Mouse (Mus musculus) liver, embryonic 16.5 days (tissue): Measurements from ENCODE around the gene Tmc6. TPM values are rescaled to one million over a fixed set of nuclear protein-coding genes. Genes with fewer than 3 reads are reported as not detected.

Source experiments
- ATAC-seq: fragments of 200-750 bp; cut with Nextera tagmentation; 2 replicates; pipeline ENCODE4 v1.8.0; 2017; ENCODE audit warnings: low read depth, mild to moderate bottlenecking, moderate number of reproducible peaks, moderate library complexity
- H3K27ac ChIP-seq: fragments of 300-500 bp; sonication (generic); 2 replicates; pipeline ENCODE4 v1.5.1; 2014; ENCODE audit warnings: mild to moderate bottlenecking, low read length
- H3K27me3 ChIP-seq: fragments of 300-500 bp; sonication (generic); 2 replicates; pipeline ENCODE4 v1.6.1; 2014; ENCODE audit warnings: low read depth, low read length, mixed read lengths; ENCODE audit not compliant: control insufficient read depth, insufficient read depth
- H3K36me3 ChIP-seq: fragments of 300-500 bp; sonication (generic); 2 replicates; pipeline ENCODE4 v1.6.1; 2014; ENCODE audit warnings: mild to moderate bottlenecking; ENCODE audit not compliant: control insufficient read depth, insufficient read depth
- H3K4me1 ChIP-seq: fragments of 300-500 bp; sonication (generic); 2 replicates; pipeline ENCODE4 v1.6.1; 2014; ENCODE audit warnings: low read depth, low read length, mixed read lengths; ENCODE audit not compliant: control insufficient read depth
- H3K4me2 ChIP-seq: fragments of 300-500 bp; sonication (generic); 2 replicates; pipeline ENCODE4 v1.6.1; 2014; ENCODE audit warnings: low read depth, low read length, mixed read lengths
- H3K4me3 ChIP-seq: fragments of 300-500 bp; sonication (generic); 2 replicates; pipeline ENCODE4 v1.5.1; 2014; ENCODE audit warnings: low read depth, mild to moderate bottlenecking, low read length
- H3K9ac ChIP-seq: fragments of 300-500 bp; sonication (generic); 2 replicates; pipeline ENCODE4 v1.6.1; 2014; ENCODE audit warnings: low read depth, low read length
- H3K9me3 ChIP-seq: fragments of 300-500 bp; sonication (generic); replicated peaks from 2 replicates; pipeline ENCODE4 v1.6.1; 2016; ENCODE audit warnings: low read length; ENCODE audit not compliant: control insufficient read depth
- WGBS: fragments of 180-500 bp; shearing (Covaris S2); extraction: QIAGEN DNeasy Blood & Tissue Kit; methylation state at CpG from one replicate; pipeline ENCODE4 v1.1.7; 2014; ENCODE audit not compliant: insufficient replicate concordance; 5-methylcytosine and 5-hydroxymethylcytosine counted together
- polyA plus RNA-seq: library from polyadenylated mRNA; unstranded; fragments of >200 nt; fragmentation: Nextera tagmentation; extraction: Ambion mirVana; gene quantifications from 2 replicates; pipeline ENCODE4 v1.2.1, GENCODE M21; 2015

The Tmc6 gene
- polyA plus RNA-seq, 1 experiment from 2014 or later: 45.6 TPM

DNA sequence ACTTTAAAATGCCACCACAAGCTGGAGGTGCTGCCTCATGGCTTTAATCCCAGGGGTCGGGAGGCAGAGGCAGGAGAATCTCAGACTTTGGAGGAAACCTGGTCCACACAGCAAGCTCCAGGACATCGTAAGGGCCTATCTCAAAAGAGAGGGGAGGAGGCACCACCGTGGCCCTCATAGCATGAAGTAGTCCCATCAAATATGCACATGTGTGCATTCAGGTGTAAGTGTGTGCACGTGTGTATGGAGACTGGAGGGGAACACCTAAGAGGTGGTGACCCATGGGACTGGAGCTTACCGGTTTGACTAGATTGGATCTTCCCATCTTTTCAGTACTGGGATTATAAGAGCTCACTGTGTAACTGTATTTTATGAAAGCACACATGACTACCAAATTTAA lies 53.8 kb downstream of the Tmc6 start:
- Histone ChIP-seq H3K9ac (no peak overlapping the region), H3K4me2 (no peak overlapping the region), H3K4me3 (no peak overlapping the region), H3K9me3 (no peaks in the 10 kb centered on the region), H3K36me3 (no peaks in the 10 kb centered on the region), H3K4me1 (no peaks in the 10 kb centered on the region; the same call in 1 of the 2 replicates), H3K27ac (no peak overlapping the region), H3K27me3 (no peaks in the 10 kb centered on the region)
- WGBS: 77% methylated on average over 5 of the region's 5 CpGs
- ATAC-seq: no peak

DNA sequence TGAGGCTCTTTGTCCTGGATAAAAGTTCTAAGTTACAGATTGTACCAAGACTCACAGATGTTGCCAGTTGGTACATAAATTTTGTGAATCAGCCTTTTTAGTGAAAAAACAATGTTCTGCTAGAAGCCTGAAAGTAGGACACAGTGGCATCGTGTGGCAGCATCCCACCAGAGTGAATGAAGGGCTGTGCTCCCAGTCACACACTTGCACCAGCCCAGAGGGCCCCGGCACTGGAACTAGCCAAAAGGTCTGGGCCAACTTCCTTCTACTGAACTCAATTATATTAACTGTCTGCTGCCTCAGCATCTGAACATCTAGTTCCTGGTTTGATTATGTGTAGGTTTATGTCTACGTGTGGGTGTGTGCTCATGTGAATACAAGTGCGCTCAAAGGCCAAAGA lies 55.0 kb downstream of the Tmc6 start:
- H3K27ac ChIP-seq: no peak overlapping the region
- no peak overlapping the region for H3K4me2 ChIP-seq
- H3K4me3 ChIP-seq: no peak overlapping the region
- 69% methylated on average over 4 of the region's 4 CpGs for WGBS
- H3K4me1 ChIP-seq: no peaks in the 10 kb centered on the region; the same call in 1 of the 2 replicates
- no peaks in the 10 kb centered on the region for H3K9me3 ChIP-seq
- 0 out of 2 replicates have a peak, but pooled peaks cover 3% of the 10 kb centered on the region for H3K36me3 ChIP-seq
- no peaks in the 10 kb centered on the region for H3K27me3 ChIP-seq
- H3K9ac ChIP-seq: no peak overlapping the region
- no peak for ATAC-seq

DNA sequence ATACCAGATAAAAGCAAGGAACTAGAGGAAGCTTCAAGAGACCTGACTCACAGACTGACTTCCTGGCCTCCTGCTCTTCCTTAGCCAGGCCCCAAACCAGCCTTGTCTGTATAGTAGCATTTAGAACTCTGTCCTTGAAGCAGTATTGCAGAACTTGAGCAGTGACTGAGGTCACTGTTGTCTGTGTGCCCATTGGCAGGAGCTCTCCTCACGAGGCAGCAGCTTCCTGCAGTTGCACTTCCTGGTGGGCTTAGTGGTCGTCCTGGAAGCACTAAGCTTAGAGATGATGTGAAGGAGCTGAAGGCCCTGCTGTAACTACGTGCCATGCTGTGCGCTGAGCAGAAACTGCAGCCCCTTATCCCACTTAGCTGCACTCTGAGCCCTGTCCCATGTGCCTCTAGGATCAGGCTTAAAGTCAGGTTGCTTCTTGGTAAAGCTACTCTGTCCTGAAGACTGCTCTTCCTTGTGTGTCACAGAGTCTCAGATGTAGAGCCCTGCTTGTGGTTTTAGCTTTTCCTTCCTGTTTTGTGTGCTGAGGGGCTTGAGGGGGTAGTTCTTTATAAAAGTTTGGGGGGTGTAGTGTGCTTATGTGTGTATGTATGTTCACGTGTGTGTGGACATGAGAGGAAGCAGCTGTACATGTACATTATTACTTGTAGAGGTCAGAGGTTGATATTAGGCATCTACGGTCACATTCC lies 57.2 kb downstream of the Tmc6 start:
- no peak overlapping the region for H3K27ac ChIP-seq
- peaks cover 8% of the 10 kb centered on the region; the same call in 1 of the 2 replicates for H3K36me3 ChIP-seq
- H3K4me1 ChIP-seq: no peaks in the 10 kb centered on the region; the same call in 1 of the 2 replicates
- ATAC-seq: no peak
- no peaks in the 10 kb centered on the region for H3K27me3 ChIP-seq
- no peak overlapping the region for H3K4me2 ChIP-seq
- H3K4me3 ChIP-seq: no peak overlapping the region
- H3K9me3 ChIP-seq: no peaks in the 10 kb centered on the region
- no peak overlapping the region for H3K9ac ChIP-seq
- 34% methylated on average over 6 of the region's 6 CpGs for WGBS

DNA sequence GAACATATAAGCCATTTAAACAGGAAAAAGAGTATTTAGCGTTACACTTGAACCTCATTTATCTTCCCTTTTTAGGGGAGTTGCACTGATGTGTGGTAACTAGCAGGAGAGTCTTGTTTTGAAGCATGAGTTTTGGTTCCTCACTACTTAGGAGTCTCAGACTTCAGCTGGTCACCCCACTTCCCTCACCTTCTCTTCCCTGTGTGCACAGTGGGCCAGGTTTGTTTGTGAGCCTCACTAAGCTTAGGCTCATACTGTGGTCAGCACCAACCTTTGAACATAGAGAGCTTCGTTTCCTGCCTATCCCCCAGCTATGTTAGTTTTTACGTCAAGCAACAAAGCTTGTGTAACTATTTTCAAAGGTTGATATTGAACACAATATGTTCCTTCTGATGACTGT lies 63.2 kb downstream of the Tmc6 start:
- Histone ChIP-seq H3K9ac (no peak overlapping the region), H3K4me3 (no peak overlapping the region), H3K27ac (no peak overlapping the region), H3K27me3 (no peaks in the 10 kb centered on the region), H3K4me2 (no peak overlapping the region), H3K9me3 (no peaks in the 10 kb centered on the region), H3K4me1 (no peaks in the 10 kb centered on the region), H3K36me3 (peaks cover 18% of the 10 kb centered on the region)
- no peak for ATAC-seq
- 79% methylated on average over 3 of the region's 3 CpGs for WGBS

Other genes with a start within 250 kb of the Tmc6 start
- 2.1 and 2.4 TPM in 2 replicates for gene Tnrc6c, start 127.9 kb downstream of the Tmc6 start, polyA plus RNA-seq
- gene Tmc8, start 122 bp downstream of the Tmc6 start, polyA plus RNA-seq: 16.0 and 16.3 TPM in 2 replicates
- 74.2 and 77.0 TPM in 2 replicates for gene 6030468B19Rik, start 15.5 kb upstream of the Tmc6 start, polyA plus RNA-seq
- gene Gm20708, start 27.5 kb upstream of the Tmc6 start, polyA plus RNA-seq: 0.38 and 0.64 TPM in 2 replicates
- 48.6 and 55.5 TPM in 2 replicates for gene Syngr2, start 27.5 kb upstream of the Tmc6 start, polyA plus RNA-seq
- 14.6 and 15.4 TPM in 2 replicates for gene Afmid, start 43.7 kb upstream of the Tmc6 start, polyA plus RNA-seq
- gene Tk1, start 43.9 kb upstream of the Tmc6 start, polyA plus RNA-seq: 120 and 127 TPM in 2 replicates
- gene Birc5, start 67.1 kb upstream of the Tmc6 start, polyA plus RNA-seq: 298 and 327 TPM in 2 replicates
- not detected in 2 replicates for gene Tmem235, start 78.6 kb upstream of the Tmc6 start, polyA plus RNA-seq
- 1.3 and 2.6 TPM in 2 replicates for gene Tha1, start 91.3 kb upstream of the Tmc6 start, polyA plus RNA-seq
- 6.1 and 6.7 TPM in 2 replicates for gene Socs3, start 187.8 kb upstream of the Tmc6 start, polyA plus RNA-seq
- 13.5 and 13.7 TPM in 2 replicates for gene Pgs1, start 204.1 kb upstream of the Tmc6 start, polyA plus RNA-seq